Mouse (Mus musculus): ENCODE data around the gene Peg3.

DNA sequence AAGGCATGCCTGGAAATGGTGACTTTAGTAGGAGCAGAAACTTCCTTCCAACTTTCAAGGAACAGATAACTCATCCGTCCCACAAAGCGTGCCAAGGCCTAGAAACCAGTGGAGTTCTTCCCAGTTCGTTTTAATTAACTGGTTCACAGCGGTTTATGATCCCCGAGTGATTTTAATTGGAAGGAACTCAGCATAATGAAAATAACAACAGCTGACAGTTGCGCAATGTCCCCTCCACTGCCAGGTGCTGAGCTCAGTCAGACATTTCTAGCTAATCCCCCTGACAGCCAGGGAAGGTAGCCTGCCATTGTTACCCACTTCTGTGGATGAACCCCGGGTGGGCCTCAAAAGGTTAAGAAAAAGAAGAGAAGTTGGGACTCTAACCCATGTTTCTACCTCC, 19.0 kb upstream of the Peg3 start:
- TF ChIP-seq CTCF (IDR thresholded peaks at IDR 0.05; ENCODE audit: borderline replicate concordance, control insufficient read depth, extremely low read depth, insufficient read depth, low read length, poor library complexity): no peak
- TF ChIP-seq POLR2A (IDR thresholded peaks at IDR 0.05; ENCODE audit: control insufficient read depth, extremely low read depth, insufficient read depth, low read length, poor library complexity): no peak

Measured in thymus, adult 2 months (tissue).